Mouse (Mus musculus): ENCODE data around the gene Rac2.

Gene Rac2

GRCm38 (mm10) chr15:78588900-78589299 lies 16.3 kb upstream of the Rac2 start:
- DNase-seq (ENCODE audit: extremely low read depth, low read depth) = no peak

GRCm38 (mm10) chr15:78588049-78588448 lies 15.5 kb upstream of the Rac2 start:
- DNase-seq (ENCODE audit: extremely low read depth, low read depth) = no peak

- DNase-seq (ENCODE audit: extremely low read depth, low read depth) = no peak
Measured at GRCm38 (mm10) chr15:78587050-78587994, 14.7 kb upstream of the Rac2 start.

DNA sequence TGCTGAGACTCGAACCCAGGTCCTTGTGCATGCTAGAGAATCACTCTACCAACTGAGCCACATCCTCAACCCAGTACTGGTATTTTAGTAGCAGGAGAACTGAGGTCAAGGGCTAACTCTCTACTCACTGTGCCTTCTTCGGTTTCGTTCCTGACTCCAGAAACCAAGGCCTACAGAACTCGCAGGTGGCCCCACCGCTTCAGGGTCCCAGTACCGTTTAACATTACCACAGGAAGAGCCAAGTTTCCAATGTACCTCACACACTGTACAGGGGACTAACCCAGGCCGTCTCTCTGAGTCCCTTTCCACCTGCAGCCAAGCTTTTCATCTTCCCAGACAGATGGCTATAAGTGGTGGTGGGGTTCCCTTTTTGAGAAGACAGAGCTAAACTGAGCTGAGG lies 12.8 kb upstream of the Rac2 start:
- DNase-seq (ENCODE audit: extremely low read depth, low read depth) = no peak

DNA sequence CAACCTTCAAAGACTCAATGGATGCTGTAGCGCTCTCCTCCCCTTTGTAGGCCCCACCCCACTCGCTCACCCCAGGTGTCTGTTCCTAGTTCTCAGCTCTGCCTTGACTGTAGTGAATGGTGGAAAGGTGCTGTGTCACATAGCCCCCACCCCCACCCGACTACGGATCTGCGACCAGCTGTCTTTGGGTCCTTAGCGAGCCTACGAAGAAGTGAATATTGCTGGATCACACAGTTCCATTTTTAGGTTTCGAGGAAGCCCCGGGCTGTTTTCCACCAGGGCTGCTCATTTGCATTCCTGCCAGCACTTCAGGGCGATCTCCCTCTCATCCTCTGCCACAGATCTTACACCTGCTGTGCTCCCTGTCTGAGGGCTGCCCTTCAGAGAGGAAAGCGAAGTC lies 10.8 kb upstream of the Rac2 start:
- no peak for DNase-seq (ENCODE audit: extremely low read depth, low read depth)

DNA sequence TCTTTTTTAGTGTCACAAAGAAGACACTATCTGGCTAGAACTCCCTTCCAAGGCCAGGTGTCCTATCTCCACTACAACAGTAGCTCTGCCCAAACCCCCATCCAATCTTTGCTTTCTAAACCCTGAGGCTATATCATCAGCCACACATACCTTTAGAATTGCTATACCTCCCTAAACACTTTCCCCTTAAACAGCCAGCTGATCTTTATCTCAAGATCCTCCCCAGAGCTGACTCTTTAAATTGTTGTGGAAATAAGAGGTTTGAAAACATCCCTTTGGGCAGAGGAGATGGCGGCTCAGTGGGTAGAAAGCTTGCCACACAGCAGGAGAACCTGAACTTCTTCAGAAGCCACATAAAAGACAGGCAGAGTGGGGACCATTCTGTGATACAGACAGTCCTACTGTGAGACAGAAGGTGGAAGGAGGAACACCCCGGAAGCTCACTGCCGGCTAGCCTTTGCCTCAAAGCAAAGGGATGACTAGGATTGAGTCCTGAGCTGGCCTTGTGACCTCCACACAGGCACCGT lies 3.8 kb upstream of the Rac2 start:
- no peak for DNase-seq (ENCODE audit: extremely low read depth, low read depth)

DNA sequence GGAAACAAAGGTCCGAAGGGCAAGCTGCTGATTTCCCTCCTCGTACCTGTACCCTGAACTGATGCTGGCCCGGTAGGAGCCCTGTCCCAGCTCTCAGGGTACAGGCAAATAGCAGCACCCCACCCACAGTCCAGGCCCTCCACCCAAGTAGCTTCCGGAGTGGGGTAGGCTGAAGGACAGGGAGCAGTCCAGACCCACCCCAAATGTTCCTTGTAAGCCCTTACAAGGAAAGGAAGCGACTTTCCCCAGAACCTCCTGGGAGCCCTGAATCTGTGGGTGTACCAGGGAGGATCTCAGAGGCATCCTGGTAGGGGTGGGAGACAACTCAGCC lies 348 bp downstream of the Rac2 start:
- DNase-seq (ENCODE audit: extremely low read depth, low read depth) = no peak

- DNase-seq (ENCODE audit: extremely low read depth, low read depth) = peak; percentile 92
Measured at GRCm38 (mm10) chr15:78571554-78572269, 871 bp downstream of the Rac2 start.

- DNase-seq (ENCODE audit: extremely low read depth, low read depth) = no peak
Measured at GRCm38 (mm10) chr15:78570170-78570569, 2.4 kb downstream of the Rac2 start.

DNA sequence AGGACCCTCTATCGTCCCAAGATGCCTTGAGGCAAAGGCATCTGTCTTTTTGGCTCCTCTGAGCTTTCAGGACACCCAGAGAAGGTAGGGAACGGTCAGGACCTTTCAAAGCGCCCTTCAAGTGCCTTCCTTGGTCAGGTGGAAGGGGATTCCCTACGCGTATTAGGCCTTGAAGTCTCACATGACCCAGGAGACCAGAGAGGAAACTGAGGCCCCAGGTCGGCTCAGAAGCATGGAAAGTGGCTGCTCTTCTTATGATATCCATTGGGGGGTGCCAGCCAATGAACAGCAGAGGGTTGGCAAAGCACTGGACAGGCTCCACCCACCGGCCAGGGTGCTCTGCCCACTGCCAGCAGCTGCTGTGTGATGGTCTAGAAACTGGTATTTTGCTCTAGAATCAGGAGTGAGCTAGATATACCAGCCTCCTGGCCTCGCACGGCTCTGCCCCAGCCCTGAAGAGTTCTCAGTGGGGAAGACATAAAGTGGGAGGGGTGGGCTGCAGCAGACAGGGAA lies 4.9 kb downstream of the Rac2 start:
- no peak for DNase-seq (ENCODE audit: extremely low read depth, low read depth)

GRCm38 (mm10) chr15:78564764-78565435 lies 7.7 kb downstream of the Rac2 start:
- no peak for DNase-seq (ENCODE audit: extremely low read depth, low read depth)

DNA sequence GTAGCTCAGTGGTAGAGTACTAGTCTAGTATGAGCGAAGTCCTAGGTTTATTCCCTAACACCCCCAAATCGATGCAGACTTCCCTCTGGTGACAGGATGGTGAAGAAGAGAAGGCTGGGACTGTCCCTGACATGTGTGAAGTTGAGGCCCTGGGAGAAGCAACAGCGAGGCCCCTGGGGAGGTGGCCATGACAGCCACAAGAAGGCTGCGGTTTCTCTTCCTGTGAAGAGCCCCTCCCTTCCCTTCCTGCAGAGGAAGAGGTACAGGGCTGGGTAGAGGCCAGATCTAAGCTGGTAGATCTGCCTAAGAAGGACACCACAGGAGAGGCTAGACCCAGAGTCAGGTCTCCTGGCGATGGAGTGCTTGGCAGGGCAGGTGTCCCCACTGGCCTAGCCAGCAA lies 8.6 kb downstream of the Rac2 start:
- no peak for DNase-seq (ENCODE audit: extremely low read depth, low read depth)

- no peak for DNase-seq (ENCODE audit: extremely low read depth, low read depth)
Measured at GRCm38 (mm10) chr15:78563344-78563743, 9.2 kb downstream of the Rac2 start.

GRCm38 (mm10) chr15:78559141-78559979 lies 13.2 kb downstream of the Rac2 start:
- no peak for DNase-seq (ENCODE audit: extremely low read depth, low read depth)

DNA sequence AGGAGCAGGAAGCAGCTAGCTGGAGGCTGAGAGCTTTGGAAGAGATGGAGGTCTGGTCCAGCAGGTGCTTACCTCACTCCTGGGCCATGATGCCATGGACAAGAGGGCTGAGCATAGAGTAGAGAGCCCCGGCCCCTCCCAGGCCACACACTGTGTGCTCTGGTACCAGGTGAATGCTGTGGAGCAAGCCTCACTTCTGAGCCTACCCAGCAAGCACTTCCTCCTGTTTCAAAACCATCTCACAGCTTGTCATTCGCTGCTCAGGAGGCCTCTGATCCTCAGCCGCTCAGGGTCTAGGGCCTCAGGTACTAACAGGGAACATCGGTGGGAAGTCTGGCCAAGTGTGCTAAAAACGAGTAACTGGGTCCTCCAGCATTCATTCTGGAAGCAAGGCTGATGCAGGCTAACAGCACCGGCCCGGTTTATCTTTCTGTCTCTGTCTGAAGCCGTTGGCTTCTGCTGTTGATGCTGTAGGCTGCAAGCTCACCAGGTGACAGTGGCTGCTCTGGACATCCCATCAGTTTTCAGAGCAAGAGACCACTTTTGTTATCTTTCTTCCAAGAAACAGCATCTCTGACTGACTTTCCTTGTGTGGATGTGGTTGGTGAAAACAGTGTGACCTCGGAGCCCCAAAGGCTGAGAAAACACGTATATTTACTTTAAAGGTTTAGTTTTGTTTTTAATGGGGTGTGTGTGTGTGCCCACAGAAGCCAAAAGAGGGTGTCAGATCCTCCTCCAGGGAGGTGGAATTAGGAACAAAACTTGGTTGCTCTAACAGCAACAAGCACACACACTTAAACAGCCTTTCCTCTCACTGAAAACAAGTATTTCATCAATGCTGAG lies 14.7 kb downstream of the Rac2 start:
- no peak for DNase-seq (ENCODE audit: extremely low read depth, low read depth)

DNA sequence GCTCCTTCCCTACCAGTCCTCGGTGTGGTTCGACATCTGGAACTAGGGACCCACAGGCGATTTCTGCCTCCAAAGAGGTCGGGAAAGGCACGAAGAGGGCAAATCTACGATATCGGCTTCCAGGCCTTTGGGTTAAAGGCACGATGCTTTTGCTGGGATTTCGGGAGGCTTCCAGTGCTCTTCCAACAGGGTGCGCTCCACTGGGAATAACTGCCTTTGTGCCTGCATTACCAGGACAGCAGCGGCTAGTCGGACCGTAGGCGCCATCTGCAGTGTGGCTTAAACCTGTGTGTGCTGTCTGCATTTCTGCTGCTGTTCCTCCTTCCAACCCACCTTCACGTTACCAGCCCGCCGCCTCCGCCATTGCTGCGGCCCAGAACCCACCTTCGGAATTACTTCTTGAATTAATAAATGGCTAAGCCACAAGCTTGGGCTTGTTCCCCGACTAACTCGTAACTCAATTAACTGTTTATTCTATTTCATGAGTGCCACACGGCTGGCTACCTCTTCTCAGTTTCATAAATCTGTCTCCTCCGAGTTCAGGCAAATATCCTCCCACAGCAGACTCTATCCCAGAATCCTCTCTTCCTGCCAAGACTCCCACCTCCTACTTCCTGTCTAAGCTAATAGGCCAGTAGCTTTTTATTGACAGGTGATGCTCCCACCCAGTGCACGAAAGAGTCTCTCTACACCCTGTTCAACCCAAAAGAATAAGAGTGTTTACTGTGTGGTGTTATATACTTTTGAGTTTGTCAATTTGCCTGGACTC lies 17.9 kb downstream of the Rac2 start:
- peak; percentile 58 for DNase-seq (ENCODE audit: extremely low read depth, low read depth)

DNA sequence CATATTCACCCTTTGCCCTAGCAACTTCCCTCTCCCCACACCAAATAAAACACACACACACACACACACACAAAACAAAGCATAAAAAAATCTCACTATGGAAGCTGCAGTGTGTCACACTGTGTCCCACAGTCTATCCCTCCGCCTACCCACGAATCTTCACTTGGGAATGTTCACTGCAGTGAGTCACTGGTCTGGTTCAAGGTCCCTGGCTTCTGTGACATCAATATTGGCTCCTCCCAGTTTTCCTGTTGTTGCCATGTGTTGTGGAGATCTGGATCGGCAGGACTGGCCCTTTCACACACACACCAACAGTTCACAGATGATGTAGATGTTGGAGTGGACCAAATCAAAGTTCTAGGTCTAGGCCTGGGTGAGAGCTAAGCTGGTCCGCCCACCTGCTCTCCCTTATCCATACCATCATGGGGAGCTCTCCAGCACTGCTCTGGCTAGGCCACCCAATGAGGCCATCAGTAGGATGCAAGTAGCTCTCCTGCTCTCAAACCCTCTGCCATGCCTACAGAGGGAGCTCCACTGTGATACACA lies 23.3 kb downstream of the Rac2 start:
- no peak for DNase-seq (ENCODE audit: extremely low read depth, low read depth)

DNA sequence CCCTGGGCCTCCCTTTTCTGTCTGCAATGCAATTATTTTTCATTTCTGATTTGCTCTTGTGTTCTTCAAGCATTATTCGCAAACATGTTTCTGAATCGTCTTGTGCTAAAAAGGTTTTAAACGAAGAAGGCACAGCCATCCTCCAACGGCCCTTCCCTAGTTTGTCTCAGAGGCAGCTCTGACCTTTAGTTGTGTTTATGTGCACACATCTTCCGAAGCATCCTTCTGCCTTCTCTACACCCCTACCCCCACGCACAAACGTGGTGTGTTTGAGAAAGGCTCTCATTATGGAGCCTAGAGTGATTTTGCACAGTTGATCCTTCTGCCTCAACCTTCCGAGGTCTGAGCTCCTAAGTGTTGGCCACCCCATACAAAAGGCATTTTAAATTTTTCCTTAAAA lies 23.9 kb downstream of the Rac2 start:
- no peak for DNase-seq (ENCODE audit: extremely low read depth, low read depth)

- no peak for DNase-seq (ENCODE audit: extremely low read depth, low read depth)
Measured at GRCm38 (mm10) chr15:78548336-78548665, 24.3 kb downstream of the Rac2 start.
